Mouse (Mus musculus) MEL (cell line): Measurements from ENCODE around the gene Mr1. TPM values are rescaled to one million over a fixed set of nuclear protein-coding genes. Genes with fewer than 3 reads are reported as not detected.

Experiments
- DNase-seq: peaks from one replicate; pipeline ENCODE4 v3.0.0; 2011; ENCODE audit warnings: low read depth, low spot score
- H3K27ac ChIP-seq: 2 replicates; pipeline ENCODE4 v1.5.1; 2012; ENCODE audit warnings: low read depth, mild to moderate bottlenecking, control low read depth, low read length, moderate library complexity; ENCODE audit not compliant: control insufficient read depth
- H3K27me3 ChIP-seq, 2 experiments: fragments of 150-350 bp in 1 of 2; sonication (generic) in 1 of 2; 2 replicates each; pipeline ENCODE4 v1.6.1; 2012; ENCODE audit warnings: low read length in 2 of 2, mild to moderate bottlenecking in 2 of 2, improper control_type of control experiment in 1 of 2, moderate library complexity in 1 of 2; ENCODE audit not compliant: insufficient read depth in 2 of 2, control insufficient read depth in 1 of 2
- H3K36me3 ChIP-seq, 2 experiments: 2 replicates each; pipeline ENCODE4 v1.6.1; 2012 to 2014; ENCODE audit warnings: low read length in 2 of 2, improper control_type of control experiment in 1 of 2, inconsistent platforms in 1 of 2, mild to moderate bottlenecking in 1 of 2; ENCODE audit not compliant: insufficient read depth in 2 of 2, control insufficient read depth in 1 of 2
- H3K4me1 ChIP-seq, 2 experiments: fragments of 150-350 bp in 1 of 2; sonication (generic) in 1 of 2; 2 replicates each; pipeline ENCODE4 v1.6.1; 2012; ENCODE audit warnings: low read length in 2 of 2, improper control_type of control experiment in 1 of 2, mild to moderate bottlenecking in 1 of 2; ENCODE audit not compliant: insufficient read depth in 2 of 2, control insufficient read depth in 1 of 2
- H3K4me3 ChIP-seq, 2 experiments: fragments of 150-350 bp in 1 of 2; sonication (generic) in 1 of 2; 2 replicates each; pipeline ENCODE4 v1.5.1; 2012; ENCODE audit warnings: low read depth in 2 of 2, low read length in 2 of 2, mild to moderate bottlenecking in 2 of 2, moderate library complexity in 2 of 2, control low read depth in 1 of 2, improper control_type of control experiment in 1 of 2; ENCODE audit not compliant: control insufficient read depth in 1 of 2, insufficient read depth in 1 of 2
- H3K79me2 ChIP-seq: 2 replicates; pipeline ENCODE4 v1.6.1; 2012; ENCODE audit warnings: mild to moderate bottlenecking, low read length, moderate library complexity; ENCODE audit not compliant: control insufficient read depth, poor library complexity, insufficient read depth
- H3K9ac ChIP-seq: 2 replicates; pipeline ENCODE4 v1.6.1; 2012; ENCODE audit warnings: low read depth, mild to moderate bottlenecking, control low read depth, low read length, moderate library complexity; ENCODE audit not compliant: control insufficient read depth, poor library complexity, severe bottlenecking
- H3K9me3 ChIP-seq: fragments of 150-350 bp; sonication (generic); replicated peaks from 2 replicates; pipeline ENCODE4 v1.6.1; 2012; ENCODE audit warnings: mild to moderate bottlenecking, low read length, improper control_type of control experiment, moderate library complexity; ENCODE audit not compliant: insufficient read depth
- BHLHE40 ChIP-seq: IDR thresholded peaks from 2 replicates; pipeline ENCODE4 v1.6.1; 2012; ENCODE audit warnings: low read depth, mild to moderate bottlenecking, inconsistent platforms, low read length, improper control_type of control experiment, borderline replicate concordance
- CHD2 ChIP-seq: IDR thresholded peaks from 2 replicates; pipeline ENCODE4 v1.6.1; 2011; ENCODE audit warnings: low read length, improper control_type of control experiment
- E2F4 ChIP-seq: IDR thresholded peaks from 2 replicates; pipeline ENCODE4 v1.6.1; 2011; ENCODE audit warnings: low read depth, low read length, improper control_type of control experiment, borderline replicate concordance
- EP300 ChIP-seq, 2 experiments: IDR thresholded peaks; 2 replicates each; pipeline ENCODE4 v1.6.1; 2011; ENCODE audit warnings: improper control_type of control experiment in 2 of 2, low read length in 2 of 2, low read depth in 1 of 2, mild to moderate bottlenecking in 1 of 2
- GATA1 ChIP-seq: IDR thresholded peaks from 2 replicates; pipeline ENCODE4 v1.6.1; 2011; ENCODE audit warnings: low read depth, low read length, improper control_type of control experiment
- MAFK ChIP-seq: IDR thresholded peaks from 2 replicates; pipeline ENCODE4 v1.6.1; 2011; ENCODE audit warnings: low read depth, mild to moderate bottlenecking, low read length, improper control_type of control experiment, borderline replicate concordance
- MEF2A ChIP-seq: IDR thresholded peaks from 2 replicates; pipeline ENCODE4 v1.6.1; 2014; ENCODE audit warnings: low read depth, mild to moderate bottlenecking, inconsistent platforms, low read length, improper control_type of control experiment; ENCODE audit not compliant: poor library complexity, insufficient replicate concordance, severe bottlenecking; ENCODE audit errors: extremely low read depth
- MXI1 ChIP-seq: IDR thresholded peaks from 2 replicates; pipeline ENCODE4 v1.6.1; 2011; ENCODE audit warnings: mild to moderate bottlenecking, low read depth, low read length, improper control_type of control experiment
- MYB ChIP-seq: IDR thresholded peaks from 2 replicates; pipeline ENCODE4 v1.6.1; 2011; ENCODE audit warnings: mild to moderate bottlenecking, low read depth, low read length, improper control_type of control experiment
- MYC ChIP-seq: IDR thresholded peaks from 2 replicates; pipeline ENCODE4 v1.6.1; 2011; ENCODE audit warnings: low read depth, mild to moderate bottlenecking, low read length, improper control_type of control experiment, moderate library complexity
- POLR2A ChIP-seq, 2 experiments: IDR thresholded peaks; 2 replicates each; pipeline ENCODE4 v1.6.1; 2011 to 2012; ENCODE audit warnings: low read length in 2 of 2, mild to moderate bottlenecking in 2 of 2, control low read depth in 1 of 2, improper control_type of control experiment in 1 of 2, low read depth in 1 of 2, moderate library complexity in 1 of 2; ENCODE audit not compliant: control insufficient read depth in 1 of 2, insufficient read depth in 1 of 2, poor library complexity in 1 of 2
- RAD21 ChIP-seq: IDR thresholded peaks from 2 replicates; pipeline ENCODE4 v1.6.1; 2011; ENCODE audit warnings: mild to moderate bottlenecking, low read depth, low read length, improper control_type of control experiment
- TCF12 ChIP-seq: IDR thresholded peaks from 2 replicates; pipeline ENCODE4 v1.6.1; 2014; ENCODE audit warnings: low read depth, mild to moderate bottlenecking, inconsistent platforms, low read length, improper control_type of control experiment, moderate library complexity
- USF1 ChIP-seq: IDR thresholded peaks from 2 replicates; pipeline ENCODE4 v1.6.1; 2014; ENCODE audit warnings: low read depth, mild to moderate bottlenecking, inconsistent platforms, low read length, improper control_type of control experiment, moderate library complexity
- ZC3H11A ChIP-seq: IDR thresholded peaks from 2 replicates; pipeline ENCODE4 v1.6.1; 2012; ENCODE audit warnings: low read depth, mild to moderate bottlenecking, inconsistent platforms, low read length, improper control_type of control experiment
- ZKSCAN1 ChIP-seq: IDR thresholded peaks from 2 replicates; pipeline ENCODE4 v1.6.1; 2012; ENCODE audit warnings: low read depth, mild to moderate bottlenecking, inconsistent platforms, low read length, improper control_type of control experiment, moderate library complexity
- ZMIZ1 ChIP-seq: IDR thresholded peaks from 2 replicates; pipeline ENCODE4 v1.6.1; 2012; ENCODE audit warnings: low read depth, mild to moderate bottlenecking, inconsistent platforms, low read length, improper control_type of control experiment, moderate library complexity
- polyA plus RNA-seq, 2 experiments: library from polyadenylated mRNA; stranded (reverse) in 1 of 2; unstranded in 1 of 2; fragments of >175 nt in 1 of 2; fragments of >200 nt in 1 of 2; gene quantifications; 2 replicates each; pipeline versions ENCODE4 v1.2.1 to v1.2.4; 2012; ENCODE audit warnings: low replicate concordance in 2 of 2, low read depth in 1 of 2; ENCODE audit not compliant: insufficient read length in 2 of 2, insufficient read depth in 1 of 2, missing spikeins in 1 of 2
- total RNA-seq: library from RNA; depleted of rRNA; stranded (reverse); fragments of 300-350 nt; gene quantifications from 2 replicates; pipeline ENCODE4 v1.2.3, GENCODE M21; 2012

Gene Mr1
- total and polyA plus RNA-seq, 3 experiments: 2.0 to 3.9 TPM; not detected in 1

- Histone ChIP-seq H3K4me1 (no peaks in the 10 kb centered on the region), H3K36me3 (no peaks in the 10 kb centered on the region), H3K79me2 (no peaks in the 10 kb centered on the region), H3K9me3 (no peaks in the 10 kb centered on the region)
- no peak for TF ChIP-seq MYB
- TF ChIP-seq POLR2A (IDR thresholded peaks at IDR 0.05; ENCODE audit: control insufficient read depth in 1 of 2, insufficient read depth in 1 of 2, low read depth in 1 of 2, low read length in 2 of 2, poor library complexity in 1 of 2): no peak
- TF ChIP-seq BHLHE40: no peak
- TF ChIP-seq ZC3H11A: no peak
- TF ChIP-seq RAD21: no peak
- no peak for TF ChIP-seq CHD2
- no peak for TF ChIP-seq GATA1
- no peak for TF ChIP-seq EP300 (IDR thresholded peaks at IDR 0.05; ENCODE audit: low read depth in 1 of 2, low read length in 2 of 2)
- TF ChIP-seq, all 39 proteins: peak for 0
- Histone ChIP-seq H3K9ac (no peak overlapping the region), H3K27me3 (no peaks in the 10 kb centered on the region), H3K4me3 (no peak overlapping the region), H3K27ac (no peak overlapping the region)
- DNase-seq: no peak
These were observed 19.1 kb downstream of the Mr1 start for GRCm38 (mm10) chr1:155127429-155127934.

- no peaks in the 10 kb centered on the region for H3K79me2 ChIP-seq
- H3K27ac ChIP-seq: no peak overlapping the region
- no peaks in the 10 kb centered on the region for H3K27me3 ChIP-seq
- TF ChIP-seq RAD21: no peak
- TF ChIP-seq ZKSCAN1: no peak
- no peak for TF ChIP-seq MEF2A
- TF ChIP-seq ZMIZ1: no peak
- TF ChIP-seq CHD2: no peak
- TF ChIP-seq MAFK: no peak
- no peak for TF ChIP-seq TCF12
- TF ChIP-seq MXI1: no peak
- TF ChIP-seq E2F4: no peak
- H3K9me3 ChIP-seq: no peaks in the 10 kb centered on the region
- no peaks in the 10 kb centered on the region for H3K36me3 ChIP-seq
- no peak for DNase-seq
- no peak overlapping the region for H3K9ac ChIP-seq
- no peaks in the 10 kb centered on the region for H3K4me1 ChIP-seq
- no peak overlapping the region for H3K4me3 ChIP-seq
These were observed 19.9 kb downstream of the Mr1 start for GRCm38 (mm10) chr1:155126716-155127115.

- no peak overlapping the region for H3K4me3 ChIP-seq
- H3K79me2 ChIP-seq: no peaks in the 10 kb centered on the region
- no peaks in the 10 kb centered on the region for H3K27me3 ChIP-seq
- no peaks in the 10 kb centered on the region for H3K9me3 ChIP-seq
- H3K36me3 ChIP-seq: no peaks in the 10 kb centered on the region
- H3K4me1 ChIP-seq: no peaks in the 10 kb centered on the region
- TF ChIP-seq USF1: no peak
- no peak for TF ChIP-seq MYC
- H3K9ac ChIP-seq: no peak overlapping the region
- no peak for DNase-seq
- H3K27ac ChIP-seq: no peak overlapping the region
These were observed 22.2 kb downstream of the Mr1 start for GRCm38 (mm10) chr1:155124397-155124796.
